Mouse (Mus musculus) bone marrow macrophage, adult 2 months (primary cell): ENCODE measurements around the gene Plac9a.

Experiments
- CTCF ChIP-seq: IDR thresholded peaks from 2 replicates; pipeline ENCODE4 v1.5.1; 2012; ENCODE audit warnings: low read depth, mild to moderate bottlenecking, low read length, moderate library complexity
- POLR2A ChIP-seq: IDR thresholded peaks from 2 replicates; pipeline ENCODE4 v1.6.1; 2012; ENCODE audit warnings: mild to moderate bottlenecking, low read depth, low read length, borderline replicate concordance

GRCm38 (mm10) chr14:25863721-25864120 lies 39.2 kb downstream of the Plac9a start:
- TF ChIP-seq CTCF: no peak
- TF ChIP-seq POLR2A: no peak
